Mouse (Mus musculus) kidney, embryonic 14.5 days (tissue): ENCODE results near the gene Plekhg5. TPM values are rescaled to one million over a fixed set of nuclear protein-coding genes. Genes with fewer than 3 reads are reported as not detected.

Experiments
- ATAC-seq: fragments of 200-750 bp; cut with Nextera tagmentation; 2 replicates; pipeline ENCODE4 v1.8.0; 2017; ENCODE audit warnings: moderate number of reproducible peaks, mild to moderate bottlenecking, moderate TSS enrichment, moderate library complexity; ENCODE audit not compliant: low FRiP score, low TSS enrichment
- H3K27ac ChIP-seq: fragments of 300-500 bp; sonication (generic); 2 replicates; pipeline ENCODE4 v1.5.1; 2014; ENCODE audit warnings: low read depth, mild to moderate bottlenecking, low read length, moderate library complexity, mixed read lengths
- H3K27me3 ChIP-seq: fragments of 300-500 bp; sonication (generic); 2 replicates; pipeline ENCODE4 v1.6.1; 2014; ENCODE audit warnings: mild to moderate bottlenecking, low read length; ENCODE audit not compliant: control insufficient read depth, insufficient read depth
- H3K36me3 ChIP-seq: fragments of 300-500 bp; sonication (generic); 2 replicates; pipeline ENCODE4 v1.6.1; 2014; ENCODE audit warnings: low read length, mixed read lengths; ENCODE audit not compliant: control insufficient read depth, insufficient read depth
- H3K4me1 ChIP-seq: fragments of 300-500 bp; sonication (generic); 2 replicates; pipeline ENCODE4 v1.6.1; 2014; ENCODE audit warnings: low read length, mixed read lengths; ENCODE audit not compliant: control insufficient read depth, insufficient read depth
- H3K4me2 ChIP-seq: fragments of 300-500 bp; sonication (generic); replicated peaks from 2 replicates; pipeline ENCODE4 v1.6.1; 2014; ENCODE audit warnings: low read depth, mild to moderate bottlenecking, low read length
- H3K4me3 ChIP-seq: fragments of 300-500 bp; sonication (generic); 2 replicates; pipeline ENCODE4 v1.5.1; 2014; ENCODE audit warnings: mild to moderate bottlenecking, low read length
- H3K9ac ChIP-seq: fragments of 300-500 bp; sonication (generic); 2 replicates; pipeline ENCODE4 v1.6.1; 2014; ENCODE audit warnings: low read depth, mild to moderate bottlenecking, low read length, moderate library complexity
- H3K9me3 ChIP-seq: fragments of 300-500 bp; sonication (generic); 2 replicates; pipeline ENCODE4 v1.6.1; 2016; ENCODE audit warnings: low read length; ENCODE audit not compliant: control insufficient read depth
- WGBS: fragments of 180-500 bp; shearing (Covaris S2); extraction: QIAGEN DNeasy Blood & Tissue Kit; methylation state at CpG from one replicate; pipeline ENCODE4 v1.1.7; 2014; 5-methylcytosine and 5-hydroxymethylcytosine counted together
- polyA plus RNA-seq: library from polyadenylated mRNA; unstranded; fragments of >200 nt; fragmentation: Nextera tagmentation; extraction: Ambion mirVana; gene quantifications from 2 replicates; pipeline ENCODE4 v1.2.1, GENCODE M21; 2014

The Plekhg5 gene
- polyA plus RNA-seq, 1 experiment from 2014 or later: 16.1 TPM

DNA sequence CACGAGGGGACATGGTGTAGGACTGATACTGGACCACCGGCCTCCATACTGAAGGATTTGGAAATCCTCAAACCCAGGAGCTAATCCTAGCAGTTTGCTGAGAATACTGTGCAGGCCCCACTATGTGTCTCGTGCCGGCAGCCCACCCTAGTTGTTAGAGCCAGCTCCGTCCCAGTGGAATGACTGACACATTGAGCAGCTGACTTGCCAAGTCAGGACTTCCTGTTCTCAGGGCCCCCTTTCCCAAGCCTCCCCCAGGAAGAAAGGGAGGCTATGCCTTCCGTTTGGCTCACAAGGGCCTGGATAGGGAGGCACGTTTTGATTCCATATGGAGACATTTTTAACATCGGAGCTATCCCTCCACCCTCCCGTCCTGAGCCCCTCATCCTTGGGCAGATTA lies 17.9 kb downstream of the Plekhg5 start:
- H3K27ac ChIP-seq: no peak overlapping the region
- 76% methylated on average over 9 of the region's 9 CpGs for WGBS
- H3K4me3 ChIP-seq: no peak overlapping the region
- H3K9me3 ChIP-seq: no peaks in the 10 kb centered on the region
- no peak overlapping the region for H3K9ac ChIP-seq
- peaks cover 27% of the 10 kb centered on the region for H3K4me1 ChIP-seq
- no peak overlapping the region for H3K4me2 ChIP-seq
- peaks cover 14% of the 10 kb centered on the region; the same call in 1 of the 2 replicates for H3K36me3 ChIP-seq
- ATAC-seq: no peak
- no peaks in the 10 kb centered on the region; the same call in 1 of the 2 replicates for H3K27me3 ChIP-seq

GRCm38 (mm10) chr4:152092751-152093293 lies 20.5 kb downstream of the Plekhg5 start:
- peak; percentile 17; the same call in 1 of the 2 replicates for ATAC-seq
- Histone ChIP-seq H3K4me2 (no peak overlapping the region), H3K4me3 (no peak overlapping the region), H3K36me3 (peaks cover 14% of the 10 kb centered on the region; the same call in 1 of the 2 replicates), H3K27me3 (no peaks in the 10 kb centered on the region), H3K4me1 (peaks cover 32% of the 10 kb centered on the region), H3K9ac (0 out of 2 replicates have a peak overlapping the region, but pooled peaks have one; percentile 31), H3K27ac (0 out of 2 replicates have a peak overlapping the region, but pooled peaks have one; percentile 32), H3K9me3 (no peaks in the 10 kb centered on the region)
- WGBS: 55% methylated on average over 8 of the region's 8 CpGs

DNA sequence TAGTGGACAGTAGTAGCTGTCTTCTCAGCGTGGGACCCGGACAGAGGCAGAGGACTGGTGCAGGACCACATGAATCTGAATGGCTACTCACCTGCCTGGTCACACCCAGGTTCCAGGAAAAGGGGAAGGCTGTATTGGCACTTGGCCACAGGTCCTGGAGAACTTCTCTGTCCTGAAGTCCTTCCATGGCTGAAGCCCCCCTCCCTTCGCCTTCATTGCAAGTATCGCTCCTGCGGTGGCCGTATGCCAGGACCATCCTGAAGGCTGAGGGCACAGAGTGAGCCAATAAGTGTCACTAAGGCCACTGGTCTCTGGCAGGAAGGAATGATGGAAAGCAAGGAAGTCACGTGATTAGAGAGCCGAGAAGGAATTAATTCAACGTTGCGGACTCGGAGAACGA lies 21.9 kb downstream of the Plekhg5 start:
- H3K36me3 ChIP-seq: peaks cover 11% of the 10 kb centered on the region; the same call in 1 of the 2 replicates
- no peak overlapping the region for H3K9ac ChIP-seq
- H3K4me2 ChIP-seq: no peak overlapping the region
- H3K27me3 ChIP-seq: no peaks in the 10 kb centered on the region
- ATAC-seq: no peak
- H3K4me1 ChIP-seq: peaks cover 29% of the 10 kb centered on the region
- no peaks in the 10 kb centered on the region for H3K9me3 ChIP-seq
- 92% methylated on average over 12 of the region's 12 CpGs for WGBS
- H3K27ac ChIP-seq: no peak overlapping the region
- H3K4me3 ChIP-seq: no peak overlapping the region

DNA sequence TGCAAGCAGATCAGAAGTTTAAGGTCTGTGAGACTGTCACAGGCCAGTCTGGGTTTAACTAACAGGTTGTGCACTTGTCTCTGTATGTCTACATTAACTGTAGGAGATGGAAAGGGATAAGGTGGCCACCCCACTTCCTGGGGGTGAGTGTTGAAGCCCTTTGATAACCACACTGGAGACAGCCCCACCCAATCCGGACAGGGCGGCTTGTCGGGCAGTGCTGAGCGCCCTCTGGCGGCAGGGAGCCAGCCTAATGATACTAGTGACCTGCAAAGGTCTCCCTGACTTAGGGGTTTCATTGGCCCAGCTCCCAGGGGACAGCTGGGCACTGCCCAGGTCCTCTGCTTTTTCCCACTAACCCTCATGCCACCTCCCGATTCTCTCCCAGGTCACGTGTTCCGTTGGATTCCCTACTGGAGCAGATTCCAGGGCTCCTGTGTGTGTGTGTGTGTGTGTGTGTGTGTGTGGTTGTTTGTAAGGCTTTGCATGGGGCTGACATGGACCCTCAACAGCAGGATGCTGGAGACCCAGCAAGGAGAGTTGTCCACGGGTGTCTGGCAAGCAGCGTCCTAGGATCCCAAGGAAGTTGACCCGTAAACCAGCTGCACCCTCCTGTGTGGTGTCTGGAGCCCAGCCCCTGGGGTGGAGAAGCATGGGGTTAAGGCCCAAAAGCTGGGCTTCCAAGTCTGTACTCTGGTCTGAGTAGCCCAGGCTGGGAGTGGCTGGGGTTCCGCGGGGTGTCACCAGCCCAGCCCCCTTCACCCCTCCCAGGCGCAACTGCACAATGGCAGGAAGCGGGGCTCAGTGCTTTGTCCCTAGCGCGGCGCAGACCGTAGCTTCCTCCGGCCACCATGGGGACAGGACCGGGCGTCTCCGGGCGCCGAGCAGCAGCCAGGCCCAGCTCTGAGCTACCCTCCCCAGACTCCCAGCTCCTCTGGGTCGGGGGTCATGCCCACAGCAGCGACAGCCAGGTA lies 23.9 kb downstream of the Plekhg5 start:
- H3K27ac ChIP-seq: peak overlapping the region; percentile 65; the same call in 1 of the 2 replicates
- peak overlapping the region; percentile 27 for H3K4me3 ChIP-seq
- 31% methylated on average over 27 of the region's 27 CpGs for WGBS
- H3K4me1 ChIP-seq: peaks cover 39% of the 10 kb centered on the region
- peak overlapping the region; percentile 17; the same call in 1 of the 2 replicates for H3K4me2 ChIP-seq
- ATAC-seq: peak; percentile 17; the same call in 1 of the 2 replicates
- peak overlapping the region; percentile 31 for H3K9ac ChIP-seq
- 0 out of 2 replicates have a peak, but pooled peaks cover 1% of the 10 kb centered on the region for H3K36me3 ChIP-seq
- H3K9me3 ChIP-seq: no peaks in the 10 kb centered on the region
- H3K27me3 ChIP-seq: no peaks in the 10 kb centered on the region

DNA sequence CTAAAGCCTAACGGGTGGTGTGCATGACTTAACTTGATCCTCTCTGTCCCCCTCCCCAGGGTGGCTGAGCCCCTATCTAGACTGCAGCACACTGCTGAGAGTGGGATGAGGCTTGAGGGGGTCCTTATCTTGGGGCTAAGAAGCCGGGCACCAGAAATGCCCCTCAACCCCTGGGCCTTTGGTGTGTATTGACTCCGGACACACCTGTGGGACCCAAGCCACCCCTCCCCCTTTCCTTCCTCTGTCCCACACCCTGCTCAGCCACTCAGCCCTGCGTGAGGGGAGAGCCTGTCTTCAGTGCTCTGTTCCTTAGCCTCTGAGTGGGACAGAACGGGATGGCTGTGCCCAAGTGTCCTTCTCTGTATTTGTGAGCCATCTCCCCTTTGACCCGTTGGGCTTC lies 24.6 kb downstream of the Plekhg5 start:
- Histone ChIP-seq H3K4me3 (peak overlapping the region; percentile 27), H3K9me3 (no peaks in the 10 kb centered on the region), H3K36me3 (peaks cover 1% of the 10 kb centered on the region; the same call in 1 of the 2 replicates), H3K27ac (peak overlapping the region; percentile 65; the same call in 1 of the 2 replicates), H3K27me3 (no peaks in the 10 kb centered on the region), H3K9ac (peak overlapping the region; percentile 31), H3K4me1 (peaks cover 46% of the 10 kb centered on the region), H3K4me2 (peak overlapping the region; percentile 26; the same call in 1 of the 2 replicates)
- WGBS: 47% methylated on average over 6 of the region's 6 CpGs
- peak; percentile 20; the same call in 1 of the 2 replicates for ATAC-seq

- Histone ChIP-seq H3K4me2 (peak overlapping the region; percentile 6; the same call in 1 of the 2 replicates), H3K4me3 (no peak overlapping the region), H3K9ac (no peak overlapping the region), H3K9me3 (no peaks in the 10 kb centered on the region), H3K36me3 (peaks cover 11% of the 10 kb centered on the region; the same call in 1 of the 2 replicates), H3K4me1 (peaks cover 42% of the 10 kb centered on the region), H3K27me3 (no peaks in the 10 kb centered on the region), H3K27ac (no peak overlapping the region)
- ATAC-seq: no peak
- WGBS: 35% methylated on average over 11 of the region's 11 CpGs
These were observed 25.9 kb downstream of the Plekhg5 start for GRCm38 (mm10) chr4:152097911-152098799.

DNA sequence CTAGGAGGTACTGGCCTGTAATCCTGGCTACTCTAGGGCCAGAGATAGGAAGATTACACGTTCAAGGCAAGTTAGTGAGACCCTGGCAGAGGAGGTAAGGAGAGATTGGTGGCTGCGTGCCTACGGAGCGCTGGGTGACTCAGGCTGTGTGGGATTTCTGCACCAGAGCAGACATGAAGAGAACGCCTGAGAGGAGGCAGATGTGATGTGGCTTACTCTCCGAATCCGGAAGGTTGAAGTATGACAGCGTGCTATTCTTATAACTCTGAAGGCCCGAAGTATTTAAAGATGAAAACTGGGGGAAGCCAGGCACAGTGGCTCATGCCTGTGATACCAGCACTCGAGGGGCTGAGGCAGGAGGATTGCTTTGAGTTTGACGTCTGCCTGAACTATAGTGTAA lies 28.2 kb downstream of the Plekhg5 start:
- Histone ChIP-seq H3K27me3 (no peaks in the 10 kb centered on the region), H3K27ac (peak overlapping the region; percentile 65; the same call in 1 of the 2 replicates), H3K4me1 (peaks cover 42% of the 10 kb centered on the region), H3K4me2 (no peak overlapping the region), H3K9me3 (no peaks in the 10 kb centered on the region), H3K4me3 (no peak overlapping the region), H3K9ac (no peak overlapping the region), H3K36me3 (peaks cover 27% of the 10 kb centered on the region)
- 62% methylated on average over 11 of the region's 11 CpGs for WGBS
- no peak for ATAC-seq

- ATAC-seq: peak; percentile 43; the same call in 1 of the 2 replicates
- 33% methylated on average over 7 of the region's 7 CpGs for WGBS
- no peak overlapping the region for H3K4me3 ChIP-seq
- no peaks in the 10 kb centered on the region for H3K9me3 ChIP-seq
- H3K27me3 ChIP-seq: no peaks in the 10 kb centered on the region
- H3K4me1 ChIP-seq: peaks cover 41% of the 10 kb centered on the region
- H3K4me2 ChIP-seq: 0 out of 2 replicates have a peak overlapping the region, but pooled peaks have one; percentile 2
- H3K27ac ChIP-seq: peak overlapping the region; percentile 65; the same call in 1 of the 2 replicates
- no peak overlapping the region for H3K9ac ChIP-seq
- peaks cover 32% of the 10 kb centered on the region for H3K36me3 ChIP-seq
These were observed 28.9 kb downstream of the Plekhg5 start for GRCm38 (mm10) chr4:152101081-152101653.
